Mouse (Mus musculus) testis, postnatal 10 days (tissue): ENCODE results near the gene Gm44973.
"Not testable (repeated sequence)": the region's sequence is repeated elsewhere in the genome, so short reads cannot be mapped to it uniquely, and the experiment has no call there.

Experiments used
- DNase-seq: peaks from one replicate; pipeline ENCODE4 v3.0.0; 2021; ENCODE audit warnings: low spot score

Gm44973 gene

GRCm38 (mm10) chr7:5016920-5017319 lies 1.6 kb downstream of the Gm44973 start:
- no peak for DNase-seq

GRCm38 (mm10) chr7:5017352-5017751 lies 2.1 kb downstream of the Gm44973 start:
- DNase-seq: peak; percentile 79

GRCm38 (mm10) chr7:5017931-5018330 lies 2.6 kb downstream of the Gm44973 start:
- DNase-seq: no peak

GRCm38 (mm10) chr7:5019576-5019975 lies 4.3 kb downstream of the Gm44973 start:
- not testable (repeated sequence) for DNase-seq

- DNase-seq: peak; percentile 97
Observed at GRCm38 (mm10) chr7:5020000-5020681, 4.8 kb downstream of the Gm44973 start, which contains the start of the genes Zfp865 and Ccdc106. Gene Zfp865 (plus strand): TSS chr7:5020376. Gene Ccdc106 (plus strand): TSS chr7:5020553.

GRCm38 (mm10) chr7:5020685-5021084 lies 5.4 kb downstream of the Gm44973 start:
- DNase-seq: no peak

GRCm38 (mm10) chr7:5021197-5021596 lies 5.9 kb downstream of the Gm44973 start:
- DNase-seq: no peak

- no peak for DNase-seq
Observed at GRCm38 (mm10) chr7:5029543-5029942, 14.2 kb downstream of the Gm44973 start.

GRCm38 (mm10) chr7:5029946-5030345 lies 14.7 kb downstream of the Gm44973 start:
- DNase-seq: peak; percentile 49

- DNase-seq: no peak
Observed at GRCm38 (mm10) chr7:5030554-5031275, 15.4 kb downstream of the Gm44973 start.

GRCm38 (mm10) chr7:5031496-5031895 lies 16.2 kb downstream of the Gm44973 start:
- DNase-seq: no peak

GRCm38 (mm10) chr7:5033818-5034217 lies 18.5 kb downstream of the Gm44973 start, which contains the start of gene 4632433K11Rik:
Gene 4632433K11Rik (plus strand): TSS chr7:5034118.
- no peak for DNase-seq

- no peak for DNase-seq
Observed at GRCm38 (mm10) chr7:5035628-5036027, 20.3 kb downstream of the Gm44973 start.

GRCm38 (mm10) chr7:5036136-5036535 lies 20.8 kb downstream of the Gm44973 start:
- DNase-seq: no peak

- DNase-seq: no peak
Observed at GRCm38 (mm10) chr7:5037026-5037425, 21.7 kb downstream of the Gm44973 start.

GRCm38 (mm10) chr7:5037467-5037866 lies 22.2 kb downstream of the Gm44973 start:
- DNase-seq: no peak

GRCm38 (mm10) chr7:5038109-5038732 lies 22.9 kb downstream of the Gm44973 start, which contains the start of gene Zfp784:
Gene Zfp784 (minus strand): TSS chr7:5038446.
- DNase-seq: peak; percentile 95

- no peak for DNase-seq
Observed at GRCm38 (mm10) chr7:5038940-5039339, 23.6 kb downstream of the Gm44973 start.

- DNase-seq: no peak
Observed at GRCm38 (mm10) chr7:5044981-5045380, 29.7 kb downstream of the Gm44973 start.

GRCm38 (mm10) chr7:5046112-5046511 lies 30.8 kb downstream of the Gm44973 start:
- DNase-seq: no peak

GRCm38 (mm10) chr7:5047313-5047712 lies 32.0 kb downstream of the Gm44973 start:
- DNase-seq: no peak
